Mouse (Mus musculus): ENCODE results near the gene Mospd3. TPM values are rescaled to one million over a fixed set of nuclear protein-coding genes. Genes with fewer than 3 reads are reported as not detected.
"Not testable (repeated sequence)": the region's sequence is repeated elsewhere in the genome, so short reads cannot be mapped to it uniquely, and the experiment has no call there.

Mospd3 gene
- polyA plus RNA-seq, 1 experiment: 252 TPM

GRCm38 (mm10) chr5:137627991-137628390 lies 27.1 kb upstream of the Mospd3 start:
- Histone ChIP-seq H3K4me1 (replicated peaks; ENCODE audit: control insufficient read depth, insufficient read depth, low read length) (peaks cover 23% of the 10 kb centered on the region), H3K27me3 (ENCODE audit: control insufficient read depth, insufficient read depth, low read length) (no peaks in the 10 kb centered on the region), H3K36me3 (ENCODE audit: control insufficient read depth, insufficient read depth, low read length) (no peaks in the 10 kb centered on the region), H3K27ac (ENCODE audit: control insufficient read depth, insufficient read depth, low read length) (peak overlapping the region; percentile 77), H3K4me3 (ENCODE audit: control insufficient read depth, insufficient read depth, low read length) (peak overlapping the region; percentile 50)
- no peak for TF ChIP-seq POLR2A (IDR thresholded peaks at IDR 0.05; ENCODE audit: control insufficient read depth, extremely low read depth, insufficient read depth, low read length, poor library complexity)
- no peak for TF ChIP-seq CTCF (IDR thresholded peaks at IDR 0.05; ENCODE audit: borderline replicate concordance, control insufficient read depth, extremely low read depth, insufficient read depth, low read length, poor library complexity)
- DNase-seq: peak; percentile 44
- WGBS: 2% methylated on average over 9 of the region's 9 CpGs

- DNase-seq: no peak
- H3K4me3 ChIP-seq (ENCODE audit: control insufficient read depth, insufficient read depth, low read length): no peak overlapping the region
- no peak for TF ChIP-seq POLR2A (IDR thresholded peaks at IDR 0.05; ENCODE audit: control insufficient read depth, extremely low read depth, insufficient read depth, low read length, poor library complexity)
- peaks cover 6% of the 10 kb centered on the region; the same call in 1 of the 2 replicates for H3K4me1 ChIP-seq (replicated peaks; ENCODE audit: control insufficient read depth, insufficient read depth, low read length)
- no peak overlapping the region for H3K27ac ChIP-seq (ENCODE audit: control insufficient read depth, insufficient read depth, low read length)
- no peaks in the 10 kb centered on the region for H3K36me3 ChIP-seq (ENCODE audit: control insufficient read depth, insufficient read depth, low read length)
- no peaks in the 10 kb centered on the region for H3K27me3 ChIP-seq (ENCODE audit: control insufficient read depth, insufficient read depth, low read length)
- WGBS: 52% methylated on average over 11 of the region's 11 CpGs
Measured at GRCm38 (mm10) chr5:137623937-137624530, 23.2 kb upstream of the Mospd3 start.

GRCm38 (mm10) chr5:137615347-137615746 lies 14.5 kb upstream of the Mospd3 start:
- no peak overlapping the region for H3K4me3 ChIP-seq (ENCODE audit: control insufficient read depth, insufficient read depth, low read length)
- no peak for TF ChIP-seq POLR2A (IDR thresholded peaks at IDR 0.05; ENCODE audit: control insufficient read depth, extremely low read depth, insufficient read depth, low read length, poor library complexity)
- TF ChIP-seq CTCF (IDR thresholded peaks at IDR 0.05; ENCODE audit: borderline replicate concordance, control insufficient read depth, extremely low read depth, insufficient read depth, low read length, poor library complexity): no peak
- no peaks in the 10 kb centered on the region for H3K4me1 ChIP-seq (replicated peaks; ENCODE audit: control insufficient read depth, insufficient read depth, low read length)
- H3K27ac ChIP-seq (ENCODE audit: control insufficient read depth, insufficient read depth, low read length): no peak overlapping the region
- H3K27me3 ChIP-seq (ENCODE audit: control insufficient read depth, insufficient read depth, low read length): no peaks in the 10 kb centered on the region
- no peak for DNase-seq
- 87% methylated on average over 7 of the region's 7 CpGs for WGBS
- no peaks in the 10 kb centered on the region for H3K36me3 ChIP-seq (ENCODE audit: control insufficient read depth, insufficient read depth, low read length)

GRCm38 (mm10) chr5:137614921-137615320 lies 14.1 kb upstream of the Mospd3 start:
- not testable (repeated sequence) for H3K4me1 ChIP-seq (replicated peaks; ENCODE audit: control insufficient read depth, insufficient read depth, low read length); H3K36me3 ChIP-seq (ENCODE audit: control insufficient read depth, insufficient read depth, low read length); H3K27me3 ChIP-seq (ENCODE audit: control insufficient read depth, insufficient read depth, low read length); H3K27ac ChIP-seq (ENCODE audit: control insufficient read depth, insufficient read depth, low read length); H3K4me3 ChIP-seq (ENCODE audit: control insufficient read depth, insufficient read depth, low read length); DNase-seq
- WGBS: 89% methylated on average over 2 of the region's 2 CpGs

- no peak within 1 kb of the TSS for H3K4me3 ChIP-seq (ENCODE audit: control insufficient read depth, insufficient read depth, low read length)
- H3K36me3 ChIP-seq (ENCODE audit: control insufficient read depth, insufficient read depth, low read length): no peaks in the 10 kb centered on the region
- 90% methylated on average over 11 of the region's 11 CpGs for WGBS
- TF ChIP-seq POLR2A (IDR thresholded peaks at IDR 0.05; ENCODE audit: control insufficient read depth, extremely low read depth, insufficient read depth, low read length, poor library complexity): no peak
- H3K27ac ChIP-seq (ENCODE audit: control insufficient read depth, insufficient read depth, low read length): no peak within 1 kb of the TSS
- no peaks in the 10 kb centered on the region for H3K27me3 ChIP-seq (ENCODE audit: control insufficient read depth, insufficient read depth, low read length)
- DNase-seq: no peak
- H3K4me1 ChIP-seq (replicated peaks; ENCODE audit: control insufficient read depth, insufficient read depth, low read length): no peaks in the 10 kb centered on the region
Measured at GRCm38 (mm10) chr5:137613550-137613949, 12.7 kb upstream of the Mospd3 start, which contains the start of gene Pcolce. Gene Pcolce, minus strand, starts transcription at chr5:137613784.

GRCm38 (mm10) chr5:137613076-137613475 lies 12.2 kb upstream of the Mospd3 start:
- WGBS: 96% methylated on average over 5 of the region's 5 CpGs
- Histone ChIP-seq H3K27ac (ENCODE audit: control insufficient read depth, insufficient read depth, low read length) (no peak overlapping the region), H3K4me1 (replicated peaks; ENCODE audit: control insufficient read depth, insufficient read depth, low read length) (no peaks in the 10 kb centered on the region), H3K4me3 (ENCODE audit: control insufficient read depth, insufficient read depth, low read length) (no peak overlapping the region), H3K27me3 (ENCODE audit: control insufficient read depth, insufficient read depth, low read length) (no peaks in the 10 kb centered on the region), H3K36me3 (ENCODE audit: control insufficient read depth, insufficient read depth, low read length) (no peaks in the 10 kb centered on the region)
- TF ChIP-seq POLR2A (IDR thresholded peaks at IDR 0.05; ENCODE audit: control insufficient read depth, extremely low read depth, insufficient read depth, low read length, poor library complexity) (no peak), CTCF (IDR thresholded peaks at IDR 0.05; ENCODE audit: borderline replicate concordance, control insufficient read depth, extremely low read depth, insufficient read depth, low read length, poor library complexity) (no peak)
- no peak for DNase-seq

- Histone ChIP-seq H3K36me3 (ENCODE audit: control insufficient read depth, insufficient read depth, low read length) (no peaks in the 10 kb centered on the region), H3K4me3 (ENCODE audit: control insufficient read depth, insufficient read depth, low read length) (no peak overlapping the region), H3K27ac (ENCODE audit: control insufficient read depth, insufficient read depth, low read length) (no peak overlapping the region), H3K27me3 (ENCODE audit: control insufficient read depth, insufficient read depth, low read length) (no peaks in the 10 kb centered on the region), H3K4me1 (replicated peaks; ENCODE audit: control insufficient read depth, insufficient read depth, low read length) (no peaks in the 10 kb centered on the region)
- no peak for TF ChIP-seq CTCF (IDR thresholded peaks at IDR 0.05; ENCODE audit: borderline replicate concordance, control insufficient read depth, extremely low read depth, insufficient read depth, low read length, poor library complexity)
- TF ChIP-seq POLR2A (IDR thresholded peaks at IDR 0.05; ENCODE audit: control insufficient read depth, extremely low read depth, insufficient read depth, low read length, poor library complexity): no peak
- WGBS: 63% methylated on average over 6 of the region's 6 CpGs
- no peak for DNase-seq
Measured at GRCm38 (mm10) chr5:137611245-137611602, 10.4 kb upstream of the Mospd3 start.
